Mouse (Mus musculus) gastrocnemius, postnatal 10 days (tissue): ENCODE data around the gene Zfp868. TPM values are rescaled to one million over a fixed set of nuclear protein-coding genes. Genes with fewer than 3 reads are reported as not detected.
"Not testable (repeated sequence)": the region's sequence is repeated elsewhere in the genome, so short reads cannot be mapped to it uniquely, and the experiment has no call there.

Experiments
- DNase-seq: peaks from one replicate; pipeline ENCODE4 v3.0.0; 2021; ENCODE audit warnings: mixed read lengths
- long read RNA-seq, 2 experiments: library from polyadenylated mRNA; stranded (forward); transcript quantifications; one replicate each; pipeline ENCODE4 v2.0.0; 2021
- total RNA-seq, 2 experiments: library from RNA; stranded (reverse); gene quantifications; 2 replicates each; pipeline ENCODE4 v1.2.3; 2021

The Zfp868 gene
- 1 to 10 TPM; 7.6 to 7.9 TPM for total RNA-seq
- long read RNA-seq, experiment 1, transcript Zfp868-202 (5 exons, 2,259 nt) = major isoform, 5 of 7 reads
- long read RNA-seq, experiment 1, partial matches to known transcripts = 0 of 7 reads
- long read RNA-seq, experiment 1, other reads (novel, unspliced or antisense) = 1 of 7 reads
- long read RNA-seq, experiment 2, partial matches to known transcripts = 0 of 6 reads
- long read RNA-seq, experiment 2, other reads (novel, unspliced or antisense) = 2 of 6 reads

DNA sequence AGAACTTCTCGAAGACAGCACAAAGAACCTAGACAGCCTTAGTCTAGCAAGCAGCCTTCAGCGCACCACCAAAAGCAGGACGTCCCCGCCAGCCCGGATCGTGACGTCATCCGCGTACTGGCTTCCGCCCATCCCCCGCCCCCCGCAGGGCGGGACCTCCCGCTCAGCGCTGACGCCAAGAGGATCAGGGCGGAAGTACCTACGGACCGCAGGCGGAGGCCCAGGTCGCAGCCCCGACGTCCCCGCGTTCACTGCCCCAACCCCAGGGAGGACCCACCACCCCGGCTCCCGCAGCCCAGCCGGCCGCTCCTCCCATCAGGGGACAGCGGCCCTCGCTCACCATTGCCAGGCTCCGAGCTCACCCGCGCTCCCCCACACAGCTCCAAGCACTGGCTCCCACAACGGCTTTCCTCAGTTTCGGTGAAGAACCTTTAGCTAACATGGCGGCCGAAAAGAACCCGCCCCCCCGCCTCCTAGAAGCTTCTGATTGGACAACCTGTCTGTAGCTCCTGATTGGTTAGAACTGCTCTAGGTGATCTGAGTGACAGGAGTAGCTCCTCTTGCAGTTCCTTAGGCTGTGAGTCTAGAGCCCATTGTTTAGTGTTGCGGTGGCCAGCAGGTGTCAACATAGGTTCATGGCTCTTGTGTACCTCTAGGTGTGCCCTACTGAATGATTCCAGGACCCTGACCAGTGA is at the start of gene Zfp868:
Gene Zfp868 (minus strand): TSS at position 454 of the 695 bp plus-strand sequence.
- DNase-seq = peak; percentile 99

DNA sequence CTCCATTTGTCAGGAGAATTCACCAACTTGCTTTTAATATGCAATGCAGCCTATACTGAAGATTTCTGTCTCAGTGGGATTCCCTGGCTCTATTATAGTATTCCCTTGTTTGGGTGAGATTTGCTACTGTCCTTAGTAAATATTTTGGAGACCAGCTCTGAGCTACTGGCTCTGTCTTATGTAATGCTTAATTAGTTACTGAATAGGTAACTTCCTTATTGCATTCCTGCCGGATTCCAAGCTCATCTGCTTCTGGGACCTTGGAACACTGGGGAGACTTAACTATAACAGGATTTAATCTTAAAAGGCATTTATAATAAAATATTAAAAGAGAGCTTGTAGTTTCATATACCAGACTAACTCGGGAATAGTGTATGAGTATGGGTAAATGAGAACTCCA is 39.7 kb upstream of the Zfp868 start:
- not testable (repeated sequence) for DNase-seq

DNA sequence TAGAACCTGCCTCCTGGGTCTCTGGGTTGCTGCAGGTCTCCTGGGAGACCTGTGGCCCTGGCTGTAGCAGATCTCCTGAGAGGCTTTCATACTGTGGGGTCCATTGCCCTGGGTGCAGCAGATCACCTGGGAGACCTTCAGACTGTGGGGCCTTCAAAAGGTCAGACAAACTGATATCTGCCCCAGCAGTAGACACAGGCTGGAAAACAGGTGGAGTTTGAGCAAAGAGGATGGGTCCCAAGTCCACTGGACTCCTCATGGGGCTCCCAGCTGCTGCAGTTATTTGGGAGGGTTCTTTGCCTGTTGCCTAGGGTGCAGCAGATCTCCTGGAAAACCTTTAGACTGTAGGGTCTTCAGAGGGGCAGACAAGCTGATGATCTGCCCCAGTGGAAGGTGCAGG is 35.9 kb upstream of the Zfp868 start:
- no peak for DNase-seq

DNA sequence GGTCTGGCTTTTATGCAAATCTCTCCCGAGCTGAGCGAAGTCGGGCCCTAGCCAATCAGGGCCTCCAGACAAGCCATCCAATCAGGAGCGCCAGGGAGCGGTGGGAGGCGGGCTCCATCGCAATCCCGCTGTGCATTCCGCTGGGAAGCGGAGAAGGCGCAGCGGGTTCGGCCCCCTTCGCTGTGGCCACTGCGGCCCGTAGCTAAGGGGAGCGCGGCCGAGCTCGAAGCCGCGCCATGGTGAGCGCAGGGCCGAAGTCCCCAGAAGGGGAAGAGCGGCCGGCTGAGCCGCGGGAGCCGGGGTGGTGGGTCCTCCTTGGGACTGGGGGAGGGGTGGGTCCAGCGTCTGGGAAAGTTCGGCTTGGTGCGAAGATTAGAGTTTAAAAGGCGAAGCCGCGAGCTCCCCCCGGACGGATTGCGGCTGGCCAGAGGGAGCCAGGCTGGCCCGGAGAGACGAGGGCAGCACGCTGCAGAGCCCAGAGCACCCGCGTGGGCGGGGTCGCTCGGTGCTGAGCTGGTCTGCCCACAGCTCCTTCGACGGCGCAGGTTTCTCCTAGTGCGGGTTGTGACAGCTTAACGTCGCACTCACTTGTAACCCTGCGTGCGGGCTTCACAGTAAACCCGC is 29.1 kb upstream of the Zfp868 start, which contains the start of gene Zfp964:
Gene Zfp964 (plus strand): TSS at position 122 of the 624 bp plus-strand sequence.
- DNase-seq = peak; percentile 90

DNA sequence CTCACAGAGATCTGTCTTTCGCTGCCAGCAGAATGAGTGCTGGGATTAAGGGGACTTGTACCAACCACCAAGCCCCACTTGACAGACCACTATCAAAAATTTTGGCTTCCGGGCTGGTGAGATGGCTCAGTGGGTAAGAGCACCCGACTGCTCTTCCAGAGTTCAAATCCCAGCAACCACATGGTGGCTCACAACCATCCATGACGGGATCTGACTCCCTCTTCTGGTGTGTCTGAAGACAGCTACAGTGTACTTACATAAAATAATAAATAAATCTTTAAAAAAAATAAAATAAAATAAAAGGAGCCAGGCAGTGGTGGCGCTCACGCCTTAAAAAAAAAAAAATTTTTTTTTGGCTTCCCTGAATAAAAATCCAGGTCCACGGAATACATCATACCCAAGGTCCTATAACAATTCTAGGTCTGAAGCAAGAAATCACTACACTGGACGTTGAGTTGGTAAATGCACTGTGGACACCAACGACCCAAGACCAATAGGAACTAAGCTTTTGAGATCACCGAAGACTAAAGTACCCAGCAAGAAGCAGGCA is 28.5 kb upstream of the Zfp868 start:
- no peak for DNase-seq

DNA sequence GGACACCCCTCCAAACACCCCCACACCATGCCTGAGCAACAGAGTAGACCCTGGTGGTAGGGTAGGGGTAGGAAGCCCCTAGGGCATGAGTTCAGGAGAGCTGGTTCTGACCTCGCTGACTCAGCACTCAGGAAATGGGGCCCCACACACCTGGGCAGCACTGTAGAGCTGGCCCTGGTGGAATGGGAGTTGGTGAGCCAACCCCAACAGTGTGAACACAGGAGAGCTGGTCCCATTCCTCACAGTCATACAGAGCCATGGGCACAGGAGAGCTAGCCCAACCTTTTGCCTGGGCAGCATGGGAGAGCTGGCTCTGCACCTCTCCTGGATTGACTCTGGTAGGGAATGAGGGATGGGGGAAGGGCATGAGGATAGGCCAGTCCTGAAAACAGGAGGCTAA is 7.3 kb downstream of the Zfp868 start:
- DNase-seq = no peak

DNA sequence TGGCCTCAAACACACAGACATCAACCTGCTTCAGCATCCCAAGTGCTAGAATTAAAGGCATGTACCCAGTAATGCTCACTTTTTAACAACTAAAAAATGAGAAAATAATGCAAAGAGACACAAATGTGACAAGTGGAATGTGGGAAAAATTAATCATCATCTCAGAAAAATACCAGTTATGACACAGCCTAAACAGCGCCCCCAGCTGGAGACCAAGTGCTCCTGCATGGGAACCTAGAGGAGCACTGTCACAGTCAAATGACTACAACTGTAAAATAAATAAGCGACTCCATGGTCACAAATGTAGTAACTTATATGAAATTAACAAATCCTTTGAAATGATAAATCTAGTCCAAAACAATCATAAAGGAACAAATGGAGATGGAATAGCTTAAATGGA is 10.7 kb downstream of the Zfp868 start:
- DNase-seq = no peak

DNA sequence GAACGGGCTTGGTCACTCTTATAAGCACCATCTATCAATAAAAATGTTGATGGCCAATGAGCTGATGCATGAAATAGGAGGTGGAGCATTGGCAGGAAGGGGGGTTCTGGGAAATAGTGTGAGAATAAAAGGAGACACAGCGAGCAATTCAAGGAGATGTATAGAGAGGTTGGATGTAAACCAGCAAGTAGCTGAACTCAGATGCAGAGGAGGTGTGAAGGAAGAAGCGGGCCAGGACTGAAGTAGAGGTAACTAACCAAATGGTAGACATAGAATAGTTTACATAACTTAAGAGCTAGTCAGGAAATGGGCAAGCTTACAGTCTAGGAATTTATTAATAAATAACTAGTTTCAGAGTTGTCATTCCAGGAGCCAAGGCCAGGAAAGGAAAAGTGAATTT is 27.8 kb downstream of the Zfp868 start:
- DNase-seq = not testable (repeated sequence)

DNA sequence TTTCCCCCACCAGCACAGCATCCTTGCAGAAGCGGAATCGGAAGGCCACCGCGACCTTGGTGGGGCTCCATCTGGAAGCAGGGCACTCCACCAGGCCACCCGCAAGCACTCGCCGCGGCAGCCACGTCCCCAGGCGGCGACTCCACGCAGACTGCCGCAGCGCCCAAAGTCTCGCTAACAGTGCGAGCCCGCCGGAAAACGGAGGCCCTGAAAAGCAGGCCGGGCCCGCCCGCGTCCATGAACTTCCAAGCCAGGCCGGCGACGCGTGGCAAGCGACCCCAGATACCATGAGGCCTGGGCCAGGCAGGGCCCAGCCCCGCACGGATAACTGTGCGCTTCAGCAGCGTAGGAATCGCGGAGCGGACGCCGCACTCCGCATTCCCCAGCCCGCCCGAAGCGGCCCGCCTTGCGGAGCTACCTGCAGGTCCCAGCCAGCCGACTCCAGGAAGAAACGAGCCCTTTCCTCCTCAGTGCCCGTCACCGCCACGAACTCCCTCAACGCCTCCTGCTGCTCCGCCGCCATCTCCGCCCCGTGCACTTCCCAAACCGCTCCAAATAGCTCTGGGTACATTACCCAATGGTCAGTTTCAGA is 40.6 kb downstream of the Zfp868 start:
- DNase-seq = peak; percentile 30

DNA sequence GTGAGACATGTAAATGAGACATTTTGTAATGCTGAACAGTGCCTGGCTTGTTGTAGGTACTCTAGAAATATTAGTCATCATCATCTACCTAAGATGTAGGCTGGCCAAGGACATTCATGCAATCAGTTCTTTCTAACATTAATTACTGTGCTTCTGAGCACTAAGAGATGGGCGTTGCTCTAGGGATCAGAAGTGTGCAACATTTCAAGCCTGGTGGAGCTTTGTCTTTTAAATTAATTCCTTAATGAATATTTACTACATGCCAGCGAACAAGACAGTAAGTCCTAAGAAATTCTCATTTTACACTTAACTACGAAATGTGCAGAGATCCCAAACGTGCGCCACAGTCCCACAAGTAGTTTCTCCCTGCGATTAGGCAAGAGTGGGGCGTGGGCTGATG is 41.1 kb downstream of the Zfp868 start:
- DNase-seq = peak; percentile 8

Other genes with a start within 250 kb of the Zfp868 start
- not detected for gene Gm9495, start 172.0 kb downstream of the Zfp868 start, total RNA-seq
- not detected for gene Gm7697, start 102.6 kb downstream of the Zfp868 start, total RNA-seq
- gene Zfp964, start 28.9 kb upstream of the Zfp868 start, total RNA-seq = 1 to 10 TPM; 1.1 to 1.3 TPM
- 10 to 100 TPM; 12.7 to 12.8 TPM for gene Zfp869, start 85.2 kb upstream of the Zfp868 start, total RNA-seq
- 1 to 10 TPM; 4.0 to 5.0 TPM for gene Zfp963, start 124.4 kb upstream of the Zfp868 start, total RNA-seq
- gene Gm20422, start 149.3 kb upstream of the Zfp868 start, total RNA-seq = 1 to 10 TPM; 2.6 to 3.9 TPM
- 10 to 100 TPM; 13.4 to 17.8 TPM for gene Atp13a1, start 165.6 kb upstream of the Zfp868 start, total RNA-seq
- gene Zfp866, start 165.6 kb upstream of the Zfp868 start, total RNA-seq = 10 to 100 TPM; 11.5 to 17.7 TPM
- 1 to 10 TPM; 3.3 to 5.8 TPM for gene Gmip, start 183.1 kb upstream of the Zfp868 start, total RNA-seq
- under 1 TPM; 0.07 to 0.25 TPM for gene Lpar2, start 196.9 kb upstream of the Zfp868 start, total RNA-seq
- 1 to 10 TPM in 1 of 2 experiments, under 1 TPM in 1; 0.47 to 1.1 TPM for gene Pbx4, start 206.9 kb upstream of the Zfp868 start, total RNA-seq